In the genomic region with DNA sequence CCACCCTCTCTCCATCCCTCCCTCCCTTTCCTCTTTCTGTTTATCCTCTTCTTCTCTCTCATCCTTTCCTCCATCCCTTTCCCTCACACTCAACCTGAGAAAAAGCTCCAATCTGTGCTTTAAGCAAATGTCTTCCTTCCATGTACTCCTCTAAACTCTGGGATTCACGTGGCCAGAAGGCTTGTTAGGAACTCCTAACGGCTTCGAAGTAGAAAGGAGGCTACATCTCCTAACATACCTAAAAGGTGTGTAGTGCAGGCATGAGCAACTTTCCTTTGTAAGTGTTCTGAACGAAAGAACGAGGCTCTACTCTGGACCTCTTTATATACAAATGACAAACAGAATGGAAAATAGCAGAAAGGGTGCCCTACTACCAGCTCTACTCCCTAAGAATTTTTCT, we compare ENCODE assay signal across 9 mouse cellular contexts. TPM values are rescaled to one million over a fixed set of nuclear protein-coding genes. Genes with fewer than 3 reads are reported as not detected.
A peak's percentile ranks its signal among the peaks of the same experiment; 100 is the strongest.
DNase-seq lines count a peak whose midpoint lies in the region; ATAC-seq and TF ChIP-seq lines count a peak whose summit lies in the region.
"Had no signal": no experiment of that assay in that cellular context is flagged by ENCODE, and none has a peak within 500 bp of the region (broad histone marks: within the 10 kb centered on the region; RNA-seq: fewer than 3 reads in every experiment).

No protein-coding gene starts in this region.

- TF ChIP-seq POLR2A in limb, embryonic 14.5 days (IDR thresholded peaks at IDR 0.05; ENCODE audit: borderline replicate concordance, extremely low read depth, insufficient read depth, insufficient read length), result no peak

- WGBS in heart, embryonic 12.5 days, result 19% methylated on average over 5 of the region's 5 CpGs
- WGBS in forebrain, embryonic 13.5 days, result 4% methylated on average over 5 of the region's 5 CpGs
- WGBS in limb, embryonic 14.5 days, result 7% methylated on average over 5 of the region's 5 CpGs

- peak overlapping the region; percentile 81 for H3K4me2 ChIP-seq in heart, embryonic 12.5 days
- H3K4me2 ChIP-seq in forebrain, embryonic 13.5 days, result peak overlapping the region; percentile 86
- 0 out of 2 replicates have a peak overlapping the region, but pooled peaks have one; percentile 41 for H3K4me2 ChIP-seq in limb, embryonic 14.5 days (replicated peaks; ENCODE audit: low read depth, low read length, severe bottlenecking)

- no peaks in the 10 kb centered on the region for H3K36me3 ChIP-seq in heart, embryonic 12.5 days
- no peaks in the 10 kb centered on the region for H3K36me3 ChIP-seq in forebrain, embryonic 13.5 days (ENCODE audit: poor library complexity, severe bottlenecking)
- no peaks in the 10 kb centered on the region for H3K36me3 ChIP-seq in limb, embryonic 14.5 days (ENCODE audit: control insufficient read depth, insufficient read depth, low read length)

- H3K9me3 ChIP-seq in heart, embryonic 12.5 days (replicated peaks), result no peaks in the 10 kb centered on the region
- H3K9me3 ChIP-seq in forebrain, embryonic 13.5 days (replicated peaks), result no peaks in the 10 kb centered on the region
- H3K9me3 ChIP-seq in limb, embryonic 14.5 days (ENCODE audit: control insufficient read depth, low read length), result no peaks in the 10 kb centered on the region

- peak overlapping the region; percentile 68 for H3K4me3 ChIP-seq in heart, embryonic 12.5 days
- H3K4me3 ChIP-seq in forebrain, embryonic 13.5 days, result peak overlapping the region; percentile 91
- H3K4me3 ChIP-seq in limb, embryonic 14.5 days (replicated peaks; ENCODE audit: low read length), result no peak overlapping the region

- no peaks in the 10 kb centered on the region for H3K27me3 ChIP-seq in heart, embryonic 12.5 days (replicated peaks)
- peaks cover 16% of the 10 kb centered on the region for H3K27me3 ChIP-seq in forebrain, embryonic 13.5 days
- peaks cover 91% of the 10 kb centered on the region for H3K27me3 ChIP-seq in limb, embryonic 14.5 days (ENCODE audit: control insufficient read depth, insufficient read depth, low read length)

- no peak for ATAC-seq in heart, embryonic 12.5 days (ENCODE audit: insufficient number of reproducible peaks, low FRiP score)
- ATAC-seq in forebrain, embryonic 13.5 days, result no peak
- ATAC-seq in limb, embryonic 14.5 days (ENCODE audit: low FRiP score, low read depth), result no peak
- ATAC-seq: activated CD4-positive, CD25-positive, alpha-beta regulatory T cell, adult 4 months had no signal

- intact Hi-C loops in heart, postnatal 36 days (cut with DNase I), result loop anchor here (5.0 to 10.0 kb wide), 3 partner anchors 490 to 1808 kb away; partner anchors contain the start of genes BC052040 and Dph6

- H3K4me1 ChIP-seq in heart, embryonic 12.5 days (replicated peaks), result peaks cover 26% of the 10 kb centered on the region
- H3K4me1 ChIP-seq in forebrain, embryonic 13.5 days, result peaks cover 48% of the 10 kb centered on the region
- H3K4me1 ChIP-seq in limb, embryonic 14.5 days (ENCODE audit: control insufficient read depth, insufficient read depth, low read length), result peaks cover 8% of the 10 kb centered on the region

- DNase-seq in heart, postnatal 36 days, result no peak
- peak; percentile 43 for DNase-seq in 3T3-L1 (ENCODE audit: low read depth, low spot score)
- no peak for DNase-seq in limb, embryonic 14.5 days (ENCODE audit: low spot score)
- no peak for DNase-seq in spleen, postnatal 10 days (ENCODE audit: low spot score in 2 of 2)
- no peak for DNase-seq in thymus, postnatal 36 days
- no peak for DNase-seq in gastrocnemius, postnatal 4 days (ENCODE audit: low spot score in 2 of 2)

- H3K27ac ChIP-seq in heart, embryonic 12.5 days (ENCODE audit: poor library complexity, severe bottlenecking), result 0 out of 2 replicates have a peak overlapping the region, but pooled peaks have one; percentile 59
- peak overlapping the region; percentile 98 for H3K27ac ChIP-seq in forebrain, embryonic 13.5 days
- H3K27ac ChIP-seq in limb, embryonic 14.5 days (replicated peaks; ENCODE audit: low read depth, low read length), result no peak overlapping the region

- H3K9ac ChIP-seq in heart, embryonic 12.5 days, result peak overlapping the region; percentile 72
- H3K9ac ChIP-seq in forebrain, embryonic 13.5 days, result peak overlapping the region; percentile 95
- H3K9ac ChIP-seq in limb, embryonic 14.5 days (ENCODE audit: low read depth, low read length, severe bottlenecking), result no peak overlapping the region

RNA-seq across cellular contexts. Expression of gene Meis2, which starts 7.1 kb away (rescaled TPM):
- polyA plus RNA-seq in heart, embryonic 12.5 days (2016; fragmentation: Nextera tagmentation; extraction: Ambion mirVana), result 49.9 and 52.9 TPM in 2 replicates
- total RNA-seq in heart, postnatal 36 days (2021), result 10 to 100 TPM; 20.8 to 27.4 TPM
- 128 and 130 TPM in 2 replicates for polyA plus RNA-seq in forebrain, embryonic 13.5 days (2015; fragmentation: Nextera tagmentation; extraction: Ambion mirVana)
- 16.2 and 26.2 TPM in 2 replicates for polyA plus RNA-seq in limb, embryonic 14.5 days (2012; rRNA removed)
- polyA plus RNA-seq in limb, embryonic 14.5 days (2014; fragmentation: Nextera tagmentation; extraction: Ambion mirVana), result 17.3 and 17.9 TPM in 2 replicates
- 1 to 10 TPM; 5.1 to 6.7 TPM for total RNA-seq in gastrocnemius, postnatal 4 days (2021)
